Mouse (Mus musculus) left cerebral cortex, adult 8-10 months (tissue): ENCODE results near the gene Slc38a4. TPM values are rescaled to one million over a fixed set of nuclear protein-coding genes. Genes with fewer than 3 reads are reported as not detected.

Experiments
- DNase-seq, 2 experiments: peaks; one replicate each; pipeline ENCODE4 v3.0.0; 2022; ENCODE audit warnings: low spot score in 2 of 2
- total RNA-seq, 4 experiments: library from RNA; stranded (reverse); gene quantifications; 2 replicates each; pipeline ENCODE4 v1.2.4; 2022

Gene Slc38a4
- total RNA-seq, 4 experiments from 2014 or later = 0.58 to 1.3 (median 0.89) TPM

GRCm38 (mm10) chr15:97054767-97055489 is 828 bp downstream of the Slc38a4 start:
- DNase-seq = no peak

DNA sequence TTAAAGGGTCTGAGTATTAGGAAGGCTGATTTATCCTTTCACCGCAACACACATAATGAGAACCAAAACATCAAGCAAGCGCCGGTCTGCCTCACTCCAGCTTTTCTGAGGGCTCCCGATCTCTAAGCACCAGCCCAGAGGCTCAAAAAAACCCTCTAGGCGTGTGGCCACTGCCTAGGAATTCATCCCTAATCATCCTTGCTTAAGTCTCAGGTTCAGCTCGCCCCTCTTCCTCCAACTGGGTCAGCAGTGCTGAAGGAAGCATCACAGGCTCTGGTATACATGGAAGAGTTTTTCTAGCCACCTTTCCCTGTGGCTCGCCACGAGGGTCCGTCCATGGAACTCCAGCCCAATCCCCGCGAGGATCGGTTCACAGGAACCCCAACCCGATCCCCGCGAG is 1.6 kb downstream of the Slc38a4 start:
- DNase-seq = no peak

- no peak for DNase-seq
Measured at GRCm38 (mm10) chr15:97050436-97050835, 5.3 kb downstream of the Slc38a4 start.

DNA sequence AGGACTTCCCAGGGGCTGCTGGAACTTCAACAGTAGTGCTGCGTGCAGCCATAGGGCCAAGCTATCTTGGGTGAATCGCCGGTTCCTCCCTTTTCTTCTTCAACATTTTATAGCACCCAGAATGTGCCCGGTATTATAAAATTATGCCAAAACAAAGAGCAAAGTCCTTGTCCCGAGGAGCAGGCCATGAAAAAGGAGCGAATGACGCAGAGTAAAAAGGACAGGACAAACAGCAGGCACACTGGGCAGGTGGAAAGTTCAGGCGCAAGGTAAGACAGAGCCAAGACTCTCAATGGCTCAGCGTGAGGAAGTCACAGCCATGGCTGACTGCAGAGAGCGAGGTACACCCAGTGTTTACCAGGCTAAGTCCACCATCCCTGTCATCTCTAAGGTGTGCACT is 5.7 kb downstream of the Slc38a4 start:
- no peak for DNase-seq

GRCm38 (mm10) chr15:97049281-97049841 is 6.4 kb downstream of the Slc38a4 start:
- DNase-seq = no peak

GRCm38 (mm10) chr15:97048267-97048666 is 7.5 kb downstream of the Slc38a4 start:
- no peak for DNase-seq

DNA sequence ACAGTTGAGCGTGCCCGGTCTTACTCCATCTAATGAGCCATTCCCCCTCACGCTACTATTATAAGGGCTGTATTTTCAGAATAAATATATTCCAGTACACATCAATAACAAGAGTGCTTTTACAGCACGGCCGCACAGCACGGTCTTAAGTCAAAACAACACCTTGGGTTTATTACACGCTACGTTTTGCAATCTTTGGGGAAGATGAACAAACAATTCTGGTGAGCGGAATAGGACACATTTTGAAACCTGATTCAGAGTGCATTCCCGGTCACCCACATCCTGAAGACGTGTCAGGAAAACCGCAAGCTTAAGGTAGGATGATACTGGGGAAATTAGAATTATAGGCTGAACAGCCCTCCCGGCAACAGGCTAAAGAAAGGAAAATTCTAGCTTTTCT is 11.8 kb downstream of the Slc38a4 start:
- no peak for DNase-seq

DNA sequence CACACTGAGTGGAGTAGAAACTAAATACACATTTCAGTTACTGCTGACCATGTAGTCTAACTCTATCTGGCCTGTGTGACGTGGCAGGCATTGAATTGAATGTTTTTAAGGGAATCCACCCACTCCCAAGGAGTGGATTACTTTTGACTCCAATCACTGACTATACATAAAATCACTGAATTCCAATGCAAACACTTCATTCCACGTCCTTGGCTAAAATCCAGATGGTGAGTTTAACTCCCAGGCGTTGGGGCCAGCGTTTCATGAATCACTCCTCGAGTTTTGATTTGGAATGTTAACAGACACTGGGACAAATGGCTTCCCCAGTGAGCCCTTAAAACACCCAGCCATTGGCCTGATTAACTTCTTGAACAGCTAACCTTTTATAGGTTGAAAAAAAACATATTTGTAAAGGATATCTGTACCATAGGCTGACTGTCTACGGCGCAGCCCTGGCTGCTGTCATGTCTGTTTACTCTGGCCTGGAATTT is 13.7 kb downstream of the Slc38a4 start:
- no peak for DNase-seq

- DNase-seq = no peak
Measured at GRCm38 (mm10) chr15:97041182-97041581, 14.6 kb downstream of the Slc38a4 start.

DNA sequence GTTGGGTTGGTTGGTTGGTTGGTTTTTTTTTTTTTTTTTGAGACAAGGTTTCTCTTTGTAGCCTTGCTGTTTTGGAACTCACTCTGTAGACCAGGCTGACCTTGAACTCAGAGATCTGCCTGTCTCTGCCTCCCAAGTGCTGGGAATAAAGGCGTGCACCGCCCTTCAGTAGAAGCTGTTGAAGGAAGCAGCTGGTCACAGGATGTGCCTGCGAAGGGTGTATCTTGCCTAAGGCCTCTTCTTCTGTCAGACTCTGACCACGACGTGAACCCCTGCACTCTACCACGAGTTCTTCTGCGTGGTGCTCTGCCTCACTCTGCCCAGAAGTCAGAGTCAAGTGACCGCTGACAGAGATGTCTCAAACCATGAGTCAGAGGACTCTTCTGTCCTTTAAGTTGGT is 18.0 kb downstream of the Slc38a4 start:
- DNase-seq = no peak

DNA sequence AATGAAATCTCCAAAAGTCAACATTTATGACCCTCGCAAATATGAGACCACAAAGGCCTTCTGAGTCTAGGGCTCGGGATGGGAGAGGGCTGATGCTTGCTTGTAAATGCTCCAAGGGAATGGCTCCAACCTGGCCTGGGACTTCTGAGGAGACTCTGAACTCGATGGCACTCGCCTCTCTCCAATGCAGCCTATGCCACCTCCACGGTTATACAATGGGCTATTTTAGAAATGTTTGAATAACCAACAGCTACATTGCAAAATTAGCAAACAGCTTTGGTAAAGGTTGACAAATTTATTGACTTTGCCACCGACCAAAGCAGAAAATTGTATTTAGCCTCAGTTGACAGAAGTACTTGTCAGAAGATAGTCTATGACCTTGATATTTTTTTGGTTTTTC is 19.9 kb downstream of the Slc38a4 start:
- no peak for DNase-seq

- DNase-seq = no peak
Measured at GRCm38 (mm10) chr15:97033485-97033991, 22.2 kb downstream of the Slc38a4 start.

- DNase-seq = no peak
Measured at GRCm38 (mm10) chr15:97031886-97032285, 23.9 kb downstream of the Slc38a4 start.

GRCm38 (mm10) chr15:97030984-97031492 is 24.7 kb downstream of the Slc38a4 start:
- DNase-seq = no peak

GRCm38 (mm10) chr15:97030136-97030535 is 25.6 kb downstream of the Slc38a4 start:
- DNase-seq = no peak

GRCm38 (mm10) chr15:97029064-97029791 is 26.5 kb downstream of the Slc38a4 start:
- no peak for DNase-seq

- DNase-seq = no peak
Measured at GRCm38 (mm10) chr15:97028651-97029050, 27.1 kb downstream of the Slc38a4 start.

GRCm38 (mm10) chr15:97028046-97028634 is 27.6 kb downstream of the Slc38a4 start:
- DNase-seq = no peak

GRCm38 (mm10) chr15:97026670-97027069 is 29.1 kb downstream of the Slc38a4 start:
- DNase-seq = no peak

GRCm38 (mm10) chr15:97022764-97023163 is 33.0 kb downstream of the Slc38a4 start:
- no peak for DNase-seq

DNA sequence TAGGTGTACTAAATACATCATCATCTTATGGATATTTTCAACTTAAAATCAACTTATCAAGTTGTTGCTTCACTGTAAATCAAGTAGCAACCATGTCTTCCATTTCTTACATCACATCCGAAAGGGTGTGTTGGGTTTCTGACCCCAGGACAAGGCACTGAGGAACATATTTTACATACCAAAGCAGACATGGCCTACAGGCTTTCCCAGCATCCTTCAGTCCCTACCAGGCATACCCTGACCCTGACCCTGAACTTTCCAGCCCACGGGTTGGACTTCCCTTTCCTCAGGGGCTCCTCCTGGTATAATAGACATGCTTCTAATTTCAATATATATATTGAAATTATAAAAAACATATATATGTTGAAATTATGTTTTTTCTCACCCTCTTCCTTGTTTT is 33.5 kb downstream of the Slc38a4 start:
- no peak for DNase-seq

GRCm38 (mm10) chr15:97020221-97020620 is 35.5 kb downstream of the Slc38a4 start:
- no peak for DNase-seq
